Mouse (Mus musculus) CH12.LX (cell line): ENCODE results near the gene Fbxl15. TPM values are rescaled to one million over a fixed set of nuclear protein-coding genes. Genes with fewer than 3 reads are reported as not detected.

Experiments
- DNase-seq: peaks from one replicate; pipeline ENCODE4 v3.0.0-alpha.2; 2013; ENCODE audit errors: extremely low read depth
- H3K27ac ChIP-seq: 2 replicates; pipeline ENCODE4 v1.5.1; 2012; ENCODE audit warnings: low read depth, mild to moderate bottlenecking, control low read depth, moderate library complexity; ENCODE audit not compliant: insufficient read depth
- H3K27me3 ChIP-seq: replicated peaks from 2 replicates; pipeline ENCODE3; 2012; ENCODE audit warnings: inconsistent platforms
- H3K36me3 ChIP-seq, 2 experiments: replicated peaks in 1 of 2; 2 replicates each; pipeline versions ENCODE3 to v1.6.1; 2012; ENCODE audit warnings: inconsistent platforms in 1 of 2, low read length in 1 of 2, mild to moderate bottlenecking in 1 of 2, mixed read lengths in 1 of 2, moderate library complexity in 1 of 2; ENCODE audit not compliant: control insufficient read depth in 1 of 2, insufficient read depth in 1 of 2
- H3K4me1 ChIP-seq, 2 experiments: 2 replicates each; pipeline ENCODE4 v1.6.1; 2012; ENCODE audit warnings: inconsistent platforms in 1 of 2, moderate library complexity in 1 of 2; ENCODE audit not compliant: insufficient read depth in 2 of 2, control insufficient read depth in 1 of 2
- H3K4me2 ChIP-seq: 2 replicates; pipeline ENCODE4 v1.6.1; 2012; ENCODE audit warnings: low read depth, mild to moderate bottlenecking, control low read depth; ENCODE audit not compliant: poor library complexity, insufficient read depth, severe bottlenecking
- H3K4me3 ChIP-seq, 3 experiments: fragments of 150-350 bp in 1 of 3; sonication (generic) in 1 of 3; replicated peaks in 1 of 3; 2 replicates each; pipeline versions ENCODE3 to v1.5.1; 2011 to 2012; ENCODE audit warnings: low read depth in 2 of 3, low read length in 2 of 3, mild to moderate bottlenecking in 2 of 3, moderate library complexity in 2 of 3, control low read depth in 1 of 3, improper control_type of control experiment in 1 of 3, inconsistent platforms in 1 of 3, mixed read lengths in 1 of 3; ENCODE audit not compliant: poor library complexity in 1 of 3
- H3K79me2 ChIP-seq: replicated peaks from 2 replicates; pipeline ENCODE4 v1.6.1; 2012; ENCODE audit warnings: mild to moderate bottlenecking, moderate library complexity; ENCODE audit not compliant: control insufficient read depth, poor library complexity, insufficient read depth, severe bottlenecking; ENCODE audit errors: extremely low read depth
- H3K9ac ChIP-seq: 2 replicates; pipeline ENCODE4 v1.6.1; 2012; ENCODE audit warnings: low read depth, mild to moderate bottlenecking, control low read depth, moderate library complexity; ENCODE audit not compliant: insufficient read depth
- H3K9me3 ChIP-seq: replicated peaks from 2 replicates; pipeline ENCODE3; 2012; ENCODE audit warnings: low read length, inconsistent platforms, mixed read lengths
- BHLHE40 ChIP-seq: IDR thresholded peaks from 2 replicates; pipeline ENCODE4 v1.6.1; 2011; ENCODE audit warnings: mild to moderate bottlenecking, low read depth, low read length, improper control_type of control experiment
- CHD1 ChIP-seq: IDR thresholded peaks from 2 replicates; pipeline ENCODE4 v1.6.1; 2012; ENCODE audit warnings: low read depth, low read length, improper control_type of control experiment, inconsistent platforms
- CTCF ChIP-seq, 2 experiments: IDR thresholded peaks in 1 of 2; conservative IDR thresholded peaks in 1 of 2; 2 replicates each; pipeline ENCODE4 v1.5.1; 2011 to 2012; ENCODE audit warnings: low read depth in 2 of 2, low read length in 2 of 2, improper control_type of control experiment in 1 of 2, inconsistent platforms in 1 of 2, mild to moderate bottlenecking in 1 of 2, moderate library complexity in 1 of 2
- ELF1 ChIP-seq: IDR thresholded peaks from 2 replicates; pipeline ENCODE4 v1.6.1; 2014; ENCODE audit warnings: low read depth, mild to moderate bottlenecking, inconsistent platforms, low read length, improper control_type of control experiment
- EP300 ChIP-seq: IDR thresholded peaks from 2 replicates; pipeline ENCODE4 v1.6.1; 2011; ENCODE audit warnings: low read length, improper control_type of control experiment
- ETS1 ChIP-seq: conservative IDR thresholded peaks from 2 replicates; pipeline ENCODE4 v1.6.1; 2012; ENCODE audit warnings: low read depth, mild to moderate bottlenecking, inconsistent platforms, low read length, improper control_type of control experiment, moderate library complexity
- GABPA ChIP-seq: IDR thresholded peaks from 2 replicates; pipeline ENCODE4 v1.6.1; 2012; ENCODE audit warnings: low read depth, low read length, improper control_type of control experiment, inconsistent platforms; ENCODE audit not compliant: insufficient replicate concordance
- IRF4 ChIP-seq: IDR thresholded peaks from 2 replicates; pipeline ENCODE4 v1.6.1; 2014; ENCODE audit warnings: low read depth, mild to moderate bottlenecking, inconsistent platforms, low read length, improper control_type of control experiment
- MAFK ChIP-seq: IDR thresholded peaks from 2 replicates; pipeline ENCODE4 v1.6.1; 2011; ENCODE audit warnings: low read length, improper control_type of control experiment; ENCODE audit not compliant: insufficient replicate concordance
- MEF2A ChIP-seq: IDR thresholded peaks from 2 replicates; pipeline ENCODE4 v1.6.1; 2014; ENCODE audit warnings: low read depth, mild to moderate bottlenecking, inconsistent platforms, low read length, improper control_type of control experiment, borderline replicate concordance
- MXI1 ChIP-seq: IDR thresholded peaks from 2 replicates; pipeline ENCODE4 v1.6.1; 2011; ENCODE audit warnings: mild to moderate bottlenecking, low read depth, low read length, improper control_type of control experiment
- MYC ChIP-seq: IDR thresholded peaks from 2 replicates; pipeline ENCODE4 v1.6.1; 2011; ENCODE audit warnings: low read depth, mild to moderate bottlenecking, improper control_type of control experiment, low read length
- NELFE ChIP-seq: IDR thresholded peaks from 2 replicates; pipeline ENCODE4 v1.6.1; 2011; ENCODE audit warnings: low read depth, low read length, improper control_type of control experiment
- NRF1 ChIP-seq: IDR thresholded peaks from 2 replicates; pipeline ENCODE4 v1.6.1; 2014; ENCODE audit warnings: low read depth, mild to moderate bottlenecking, inconsistent platforms, low read length, improper control_type of control experiment, moderate library complexity
- PAX5 ChIP-seq: IDR thresholded peaks from 2 replicates; pipeline ENCODE4 v1.6.1; 2012; ENCODE audit warnings: low read length, inconsistent platforms, mixed read lengths
- POLR2A ChIP-seq: IDR thresholded peaks from 2 replicates; pipeline ENCODE4 v1.6.1; 2011; ENCODE audit warnings: low read depth, mild to moderate bottlenecking, improper control_type of control experiment, low read length
- POLR2AphosphoS2 ChIP-seq: IDR thresholded peaks from 2 replicates; pipeline ENCODE4 v1.6.1; 2011; ENCODE audit warnings: low read depth, low read length, improper control_type of control experiment
- RAD21 ChIP-seq: IDR thresholded peaks from 2 replicates; pipeline ENCODE4 v1.6.1; 2011; ENCODE audit warnings: low read depth, mild to moderate bottlenecking, low read length, improper control_type of control experiment, moderate library complexity
- SIN3A ChIP-seq: IDR thresholded peaks from 2 replicates; pipeline ENCODE4 v1.6.1; 2012; ENCODE audit warnings: low read length, improper control_type of control experiment, inconsistent platforms
- TCF12 ChIP-seq: IDR thresholded peaks from 2 replicates; pipeline ENCODE4 v1.6.1; 2014; ENCODE audit warnings: low read depth, mild to moderate bottlenecking, inconsistent platforms, low read length, improper control_type of control experiment
- UBTF ChIP-seq: IDR thresholded peaks from 2 replicates; pipeline ENCODE4 v1.6.1; 2012; ENCODE audit warnings: low read depth, mild to moderate bottlenecking, inconsistent platforms, low read length, improper control_type of control experiment, moderate library complexity
- USF2 ChIP-seq: conservative IDR thresholded peaks from 2 replicates; pipeline ENCODE4 v1.6.1; 2011; ENCODE audit warnings: low read depth, low read length, improper control_type of control experiment
- ZC3H11A ChIP-seq: IDR thresholded peaks from 2 replicates; pipeline ENCODE4 v1.6.1; 2012; ENCODE audit warnings: low read depth, mild to moderate bottlenecking, inconsistent platforms, low read length, improper control_type of control experiment
- ZKSCAN1 ChIP-seq: IDR thresholded peaks from 2 replicates; pipeline ENCODE4 v1.6.1; 2012; ENCODE audit warnings: low read depth, inconsistent platforms, low read length, improper control_type of control experiment, borderline replicate concordance
- dilution Hi-C: fragments of 300-500 bp; cut with MboI; formaldehyde crosslinking; loops from 2 replicates; pipeline ENCODE4 v1.14.3; 2020; ENCODE audit warnings: low sequenced_read_pairs; ENCODE audit not compliant: extremely low pct_unique_long_range_greater_than_20kb, extremely low pct_ligation_motif_present
- in situ Hi-C: fragments of 300-500 bp; cut with MboI; formaldehyde crosslinking; loops from 3 replicates; pipeline ENCODE4 v1.14.3; 2019; ENCODE audit warnings: low sequenced_read_pairs, low pct_ligation_motif_present, low pct_unique_long_range_greater_than_20kb, mixed read lengths
- polyA plus RNA-seq: library from polyadenylated mRNA; unstranded; fragments of >175 nt; gene quantifications from 2 replicates; pipeline ENCODE4 v1.2.1, GENCODE M21; 2012; ENCODE audit warnings: low read depth; ENCODE audit not compliant: insufficient read length
- total RNA-seq, 2 experiments: library from RNA; depleted of rRNA; stranded (reverse); fragments of 300-350 nt in 1 of 2; fragments of >200 nt in 1 of 2; gene quantifications; 2 replicates each; pipeline ENCODE4 v1.2.3; 2012 to 2014

The Fbxl15 gene
- total and polyA plus RNA-seq, 3 experiments, result 7.6 to 9.9 (median 9.4) TPM

DNA sequence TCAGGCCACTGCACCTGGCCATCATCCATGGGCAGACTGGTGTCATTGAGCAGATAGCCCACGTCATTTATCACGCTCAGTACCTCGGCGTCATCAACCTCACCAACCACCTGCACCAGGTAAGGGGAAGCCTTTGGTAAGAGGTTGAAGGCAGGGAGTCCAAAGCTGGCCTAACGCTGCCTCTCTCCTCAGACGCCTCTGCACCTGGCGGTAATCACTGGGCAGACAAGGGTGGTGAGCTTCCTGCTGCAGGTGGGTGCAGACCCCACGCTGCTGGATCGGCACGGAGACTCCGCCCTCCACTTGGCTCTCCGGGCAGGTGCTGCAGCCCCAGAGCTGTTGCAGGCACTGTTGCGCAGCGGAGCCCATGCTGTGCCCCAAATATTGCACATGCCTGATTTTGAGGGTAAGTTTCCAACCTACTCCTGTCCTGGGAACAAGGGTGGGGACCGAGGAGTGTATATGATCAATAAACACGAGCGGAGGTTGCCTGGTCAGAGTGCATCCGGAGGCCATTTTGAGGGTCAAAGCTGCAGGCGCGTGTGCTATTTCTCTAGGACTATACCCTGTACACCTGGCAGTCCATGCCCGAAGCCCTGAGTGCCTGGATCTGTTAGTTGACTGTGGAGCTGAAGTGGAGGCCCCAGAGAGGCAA lies 18.2 kb upstream of the Fbxl15 start:
- H3K4me1 ChIP-seq, result peaks cover 4 to 34% of the 10 kb centered on the region in 2 experiments
- H3K36me3 ChIP-seq, result peaks cover 79 to 82% of the 10 kb centered on the region in 2 experiments
- no peak overlapping the region for H3K27ac ChIP-seq
- TF ChIP-seq NRF1, result no peak
- no peak for TF ChIP-seq UBTF
- TF ChIP-seq SIN3A, result no peak
- no peak for TF ChIP-seq MEF2A
- no peak for TF ChIP-seq CTCF (conservative IDR thresholded peaks at IDR 0.05 in 1 of 2, IDR thresholded peaks at IDR 0.05 in 1 of 2; ENCODE audit: low read depth in 2 of 2, low read length in 2 of 2)
- TF ChIP-seq BHLHE40, result no peak
- no peaks in the 10 kb centered on the region for H3K9me3 ChIP-seq
- in situ Hi-C loops (no loop called here), dilution Hi-C loops (no loop called here)
- H3K79me2 ChIP-seq, result peaks cover 6% of the 10 kb centered on the region
- H3K4me2 ChIP-seq, result no peak overlapping the region
- H3K9ac ChIP-seq, result no peak overlapping the region
- no peak for DNase-seq
- H3K4me3 ChIP-seq, result no peak overlapping the region
- H3K27me3 ChIP-seq, result no peaks in the 10 kb centered on the region

DNA sequence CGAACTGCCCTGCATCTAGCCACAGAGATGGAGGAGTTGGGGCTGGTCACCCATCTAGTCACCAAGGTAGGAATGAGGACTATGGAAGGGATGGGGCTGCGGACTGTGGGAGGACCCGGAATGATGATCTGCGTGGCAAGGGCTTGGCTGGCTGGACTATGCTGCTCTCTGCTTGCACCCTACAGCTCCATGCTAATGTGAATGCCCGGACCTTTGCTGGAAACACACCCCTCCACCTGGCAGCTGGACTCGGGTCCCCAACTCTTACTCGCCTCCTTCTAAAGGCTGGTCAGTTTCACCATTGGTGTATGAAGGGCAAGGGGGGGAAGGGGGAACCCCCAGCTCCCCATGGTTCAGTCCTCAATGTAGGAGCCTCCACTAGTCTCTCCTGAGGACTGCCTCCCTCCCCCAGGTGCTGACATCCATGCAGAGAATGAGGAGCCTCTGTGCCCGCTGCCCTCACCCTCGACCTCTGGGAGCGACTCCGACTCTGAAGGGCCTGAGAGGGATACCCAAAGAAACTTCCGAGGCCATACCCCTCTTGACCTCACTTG lies 17.6 kb upstream of the Fbxl15 start:
- H3K27me3 ChIP-seq, result no peaks in the 10 kb centered on the region
- DNase-seq, result no peak

More for the DNA sequence above, 17.6 kb upstream of the Fbxl15 start:
- TF ChIP-seq ZC3H11A (no peak), MAFK (no peak), CHD1 (no peak), POLR2AphosphoS2 (no peak), USF2 (no peak), MEF2A (no peak), NELFE (no peak), ELF1 (no peak), MYC (no peak), GABPA (no peak), TCF12 (no peak), EP300 (no peak), ETS1 (no peak), POLR2A (no peak), RAD21 (no peak), ZKSCAN1 (no peak), MXI1 (no peak), CTCF (conservative IDR thresholded peaks at IDR 0.05 in 1 of 2, IDR thresholded peaks at IDR 0.05 in 1 of 2; ENCODE audit: low read depth in 2 of 2, low read length in 2 of 2) (no peak), PAX5 (no peak), IRF4 (no peak)
- Histone ChIP-seq H3K4me1 (peaks cover 4 to 40% of the 10 kb centered on the region in 2 experiments), H3K9me3 (no peaks in the 10 kb centered on the region), H3K9ac (no peak overlapping the region), H3K79me2 (peaks cover 6% of the 10 kb centered on the region), H3K36me3 (peaks cover 79 to 89% of the 10 kb centered on the region in 2 experiments), H3K4me2 (no peak overlapping the region), H3K4me3 (no peak overlapping the region), H3K27ac (no peak overlapping the region)
- dilution Hi-C loops, result no loop called here
- in situ Hi-C loops, result no loop called here
